Mouse (Mus musculus) liver, embryonic 14.5 days (tissue): ENCODE data around the gene Npdc1.

ENCODE experiments used
- CTCF ChIP-seq: IDR thresholded peaks from 2 replicates; pipeline ENCODE4 v1.5.1; 2016; ENCODE audit warnings: antibody characterized with exemption, low read depth, control low read depth
- EP300 ChIP-seq: IDR thresholded peaks from 2 replicates; pipeline ENCODE4 v1.6.1; 2016; ENCODE audit warnings: antibody characterized with exemption, low read depth

DNA sequence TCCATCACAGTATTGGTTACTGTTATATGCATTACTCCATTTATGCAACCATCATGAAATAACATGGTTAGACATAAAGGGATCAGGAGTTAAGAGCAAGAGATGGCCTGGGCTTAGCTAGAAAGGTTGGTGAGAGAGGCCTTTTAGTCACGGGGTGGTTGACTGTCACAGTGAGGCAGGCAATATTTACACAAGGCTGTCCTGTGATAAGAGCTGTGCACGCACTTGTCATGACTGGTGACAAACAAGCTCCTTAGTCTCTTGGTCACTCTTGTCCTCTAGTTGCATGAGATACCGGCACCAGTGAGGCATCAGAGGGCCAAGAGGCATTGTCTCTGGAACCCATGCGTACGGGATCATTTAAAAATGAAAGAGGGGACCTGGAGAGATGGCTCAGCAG, 14.7 kb upstream of the Npdc1 start:
- TF ChIP-seq CTCF (no peak), EP300 (no peak)
